In genomic region chr12:108392254-108393044, GRCm38 (mm10) we compare ENCODE assay signal across 11 mouse cellular contexts. TPM values are rescaled to one million over a fixed set of nuclear protein-coding genes. Genes with fewer than 3 reads are reported as not detected.
A peak's percentile ranks its signal among the peaks of the same experiment; 100 is the strongest.
DNase-seq lines count a peak whose midpoint lies in the region; ATAC-seq and TF ChIP-seq lines count a peak whose summit lies in the region.
"Had no signal": no experiment of that assay in that cellular context is flagged by ENCODE, and none has a peak within 500 bp of the region (broad histone marks: within the 10 kb centered on the region; RNA-seq: fewer than 3 reads in every experiment).

No protein-coding gene starts in this region.

- DNase-seq in heart, adult 11 months, result peak; percentile 97
- DNase-seq in heart, adult 8-10 months (ENCODE audit: low spot score), result no peak
- DNase-seq in NIH3T3 (ENCODE audit: low read depth), result peak; percentile 82
- DNase-seq in limb, embryonic 10.5 days (ENCODE audit: low spot score), result no peak
- DNase-seq in right cerebral cortex, adult 2 months (ENCODE audit: low spot score in 2 of 2), result no peak
- DNase-seq: cerebellum, adult 11-12 months; kidney, adult 11 months had no signal

- H3K4me1 ChIP-seq in heart, embryonic 13.5 days, result peaks cover 28% of the 10 kb centered on the region
- H3K4me1 ChIP-seq in limb, embryonic 10.5 days, result peaks cover 30% of the 10 kb centered on the region

- no peaks in the 10 kb centered on the region for H3K27me3 ChIP-seq in heart, embryonic 13.5 days (replicated peaks)
- H3K27me3 ChIP-seq in myocyte (ENCODE audit: control insufficient read depth, insufficient read depth, insufficient read length), result no peaks in the 10 kb centered on the region
- no peaks in the 10 kb centered on the region for H3K27me3 ChIP-seq in limb, embryonic 10.5 days (ENCODE audit: low read depth, poor library complexity, severe bottlenecking)
- H3K27me3 ChIP-seq: embryonic facial prominence, embryonic 13.5 days; limb, embryonic 13.5 days had no signal

- no peaks in the 10 kb centered on the region for H3K9me3 ChIP-seq in heart, embryonic 13.5 days
- no peaks in the 10 kb centered on the region for H3K9me3 ChIP-seq in limb, embryonic 10.5 days (replicated peaks)
- H3K9me3 ChIP-seq: embryonic facial prominence, embryonic 13.5 days; limb, embryonic 13.5 days had no signal

- no peaks in the 10 kb centered on the region for H3K79me2 ChIP-seq in myocyte (ENCODE audit: control insufficient read depth, insufficient read depth)

- ATAC-seq in heart, embryonic 13.5 days (ENCODE audit: extremely low read depth, insufficient number of reproducible peaks, low FRiP score, low TSS enrichment), result no peak

- 60% methylated on average over 12 of the region's 12 CpGs for WGBS in heart, embryonic 13.5 days
- 75% methylated on average over 12 of the region's 12 CpGs for WGBS in limb, embryonic 10.5 days

- peak overlapping the region; percentile 79; the same call in 1 of the 2 replicates for H3K27ac ChIP-seq in heart, embryonic 13.5 days (replicated peaks)
- H3K27ac ChIP-seq in limb, embryonic 10.5 days, result no peak overlapping the region
- H3K27ac ChIP-seq: embryonic facial prominence, embryonic 13.5 days; limb, embryonic 13.5 days had no signal

- no peak for TF ChIP-seq POLR2A in myocyte (IDR thresholded peaks at IDR 0.05; ENCODE audit: insufficient read length, low read depth)

- H3K9ac ChIP-seq in heart, embryonic 13.5 days, result 0 out of 2 replicates have a peak overlapping the region, but pooled peaks have one; percentile 12
- H3K9ac ChIP-seq: embryonic facial prominence, embryonic 13.5 days; limb, embryonic 13.5 days had no signal

- H3ac ChIP-seq in myocyte (ENCODE audit: control insufficient read depth, insufficient read length), result no peak overlapping the region

- H3K4me2 ChIP-seq in heart, embryonic 13.5 days, result no peak overlapping the region
- H3K4me2 ChIP-seq in myocyte (ENCODE audit: low read depth), result peak overlapping the region; percentile 79
- H3K4me2 ChIP-seq: embryonic facial prominence, embryonic 13.5 days; limb, embryonic 13.5 days had no signal

- H3K4me3 ChIP-seq in heart, embryonic 13.5 days, result no peak overlapping the region
- no peak overlapping the region for H3K4me3 ChIP-seq in myocyte
- H3K4me3 ChIP-seq in limb, embryonic 10.5 days, result no peak overlapping the region
- H3K4me3 ChIP-seq: embryonic facial prominence, embryonic 13.5 days; limb, embryonic 13.5 days had no signal

- H3K36me3 ChIP-seq in heart, embryonic 13.5 days, result no peaks in the 10 kb centered on the region
- H3K36me3 ChIP-seq in myocyte (ENCODE audit: control insufficient read depth, insufficient read depth), result no peaks in the 10 kb centered on the region
- H3K36me3 ChIP-seq in limb, embryonic 10.5 days, result no peaks in the 10 kb centered on the region
- H3K36me3 ChIP-seq: embryonic facial prominence, embryonic 13.5 days; limb, embryonic 13.5 days had no signal

TF ChIP-seq in myocyte, 11 proteins besides CTCF, POLR2A, EP300 and RAD21:
- TF ChIP-seq REST (IDR thresholded peaks at IDR 0.05; ENCODE audit: insufficient read depth, insufficient read length), result no peak
- peak in 1 of 3 experiments; percentile 35 for TF ChIP-seq MYOD1 (IDR thresholded peaks at IDR 0.05; ENCODE audit: control insufficient read depth in 1 of 3, insufficient read length in 2 of 3, low read depth in 2 of 3)
- peak; percentile 6 for TF ChIP-seq SRF (IDR thresholded peaks at IDR 0.05; ENCODE audit: control insufficient read depth, insufficient read length, low read depth)
- TF ChIP-seq CEBPB (IDR thresholded peaks at IDR 0.05; ENCODE audit: insufficient read depth, poor library complexity, severe bottlenecking), result no peak

RNA-seq across cellular contexts. Expression of gene Eml1, which starts 21.7 kb away (rescaled TPM):
- total RNA-seq in heart, adult 8-10 months (2022), result 10 to 100 TPM; 65.1 to 92.0 (median 80.7) TPM
- 49.9 and 52.8 TPM in 2 replicates for polyA plus RNA-seq in heart, embryonic 13.5 days (2015; fragmentation: Nextera tagmentation; extraction: Ambion mirVana)
- polyA plus RNA-seq in myocyte (2012; fragmentation: generic; extraction: Trizol), result 33.4 TPM
- 47.1 and 64.7 TPM in 2 replicates for polyA plus RNA-seq in limb, embryonic 10.5 days (2016; fragmentation: Nextera tagmentation; extraction: Ambion mirVana)

RNA-seq across cellular contexts. Expression of gene Cyp46a1, which starts 58.3 kb away (rescaled TPM):
- under 1 TPM; 0.33 to 1.00 (median 0.66) TPM for total RNA-seq in heart, adult 8-10 months (2022)
- 6.4 and 6.5 TPM in 2 replicates for polyA plus RNA-seq in heart, embryonic 13.5 days (2015; fragmentation: Nextera tagmentation; extraction: Ambion mirVana)
- polyA plus RNA-seq in myocyte (2012; fragmentation: generic; extraction: Trizol), result 1.6 TPM
- polyA plus RNA-seq in limb, embryonic 10.5 days (2016; fragmentation: Nextera tagmentation; extraction: Ambion mirVana), result 1.9 and 2.0 TPM in 2 replicates

Comparison
In these comparisons a context has a peak if more than half of its experiments do, and no peak if none do; other contexts are left out.
1. DNase-seq: peak in heart, adult 11 months (single experiment) and NIH3T3 (single experiment); none in heart, adult 8-10 months (single experiment), limb, embryonic 10.5 days (single experiment) and right cerebral cortex, adult 2 months (0 of 2).